Mouse (Mus musculus): ENCODE results near the gene Trpm3.

GRCm38 (mm10) chr19:22692956-22693355 is 554.1 kb downstream of the Trpm3 start:
- TF ChIP-seq GATA1 (IDR thresholded peaks at IDR 0.05; ENCODE audit: borderline replicate concordance, low read length) (no peak), FLI1 (IDR thresholded peaks at IDR 0.05; ENCODE audit: low read length) (no peak)
